Mouse (Mus musculus) adrenal gland, adult 18-20 months (tissue): ENCODE measurements at regions not wholly inside any gene's neighbourhood (a gene's known extent, or its start where the extent isn't known, plus 50 kb on each side); places are given as distances from the start of the nearest gene placed in this dataset.

Experiments
- DNase-seq, 2 experiments: peaks; one replicate each; pipeline ENCODE4 v3.0.0; 2021 to 2022; ENCODE audit warnings: low spot score in 2 of 2

GRCm38 (mm10) chr11:111563171-111563570 is 497.2 kb downstream of the Kcnj2 start:
- DNase-seq: no peak

- no peak for DNase-seq
Observed at GRCm38 (mm10) chr11:111568041-111568440, 502.1 kb downstream of the Kcnj2 start.

- no peak for DNase-seq
Observed at GRCm38 (mm10) chr11:111568876-111569275, 502.9 kb downstream of the Kcnj2 start.

- no peak for DNase-seq
Observed at GRCm38 (mm10) chr11:111577883-111578282, 511.9 kb downstream of the Kcnj2 start.

GRCm38 (mm10) chr11:111582980-111583379 is 517.0 kb downstream of the Kcnj2 start:
- DNase-seq: no peak

- DNase-seq: no peak
Observed at GRCm38 (mm10) chr11:111583606-111584005, 517.6 kb downstream of the Kcnj2 start.

GRCm38 (mm10) chr11:111599456-111599855 is 533.5 kb downstream of the Kcnj2 start:
- no peak for DNase-seq

- no peak for DNase-seq
Observed at GRCm38 (mm10) chr11:111605146-111605545, 539.2 kb downstream of the Kcnj2 start.

GRCm38 (mm10) chr11:111610522-111611015 is 544.6 kb downstream of the Kcnj2 start:
- DNase-seq: no peak

- no peak for DNase-seq
Observed at GRCm38 (mm10) chr11:111643603-111644002, 577.6 kb downstream of the Kcnj2 start.

- DNase-seq: no peak
Observed at GRCm38 (mm10) chr11:111652882-111653281, 586.9 kb downstream of the Kcnj2 start.

- no peak for DNase-seq
Observed at GRCm38 (mm10) chr11:111657778-111658177, 591.8 kb downstream of the Kcnj2 start.

- DNase-seq: no peak
Observed at GRCm38 (mm10) chr11:111658362-111659309, 592.7 kb downstream of the Kcnj2 start.

GRCm38 (mm10) chr11:111663269-111663668 is 597.3 kb downstream of the Kcnj2 start:
- DNase-seq: no peak

GRCm38 (mm10) chr11:111666336-111666735 is 600.4 kb downstream of the Kcnj2 start:
- no peak for DNase-seq

GRCm38 (mm10) chr11:111671865-111672264 is 605.9 kb downstream of the Kcnj2 start:
- DNase-seq: no peak

- no peak for DNase-seq
Observed at GRCm38 (mm10) chr11:111675673-111676072, 609.7 kb downstream of the Kcnj2 start.

- DNase-seq: no peak
Observed at GRCm38 (mm10) chr11:111682341-111682740, 616.4 kb downstream of the Kcnj2 start.

GRCm38 (mm10) chr11:111683909-111684308 is 617.9 kb downstream of the Kcnj2 start:
- DNase-seq: no peak

GRCm38 (mm10) chr11:111687769-111688168 is 621.8 kb downstream of the Kcnj2 start:
- DNase-seq: no peak

GRCm38 (mm10) chr11:111688186-111688860 is 622.4 kb downstream of the Kcnj2 start:
- DNase-seq: no peak

GRCm38 (mm10) chr11:111689899-111690298 is 623.9 kb downstream of the Kcnj2 start:
- no peak for DNase-seq
